8 mouse cellular contexts compared by ENCODE assay signal in genomic region chr17:5190367-5190766, GRCm38 (mm10).
DNase-seq lines count a peak whose midpoint lies in the region; ATAC-seq lines count a peak whose summit lies in the region.

No protein-coding gene starts in this region.

- no peaks in the 10 kb centered on the region for H3K36me3 ChIP-seq in hindbrain, embryonic 16.5 days (ENCODE audit: control insufficient read depth, insufficient read depth, low read length)
- H3K36me3 ChIP-seq in midbrain, embryonic 11.5 days (ENCODE audit: control insufficient read depth, insufficient read depth, low read length), result no peaks in the 10 kb centered on the region

- ATAC-seq in cerebellum, adult (ENCODE audit: insufficient number of reproducible peaks, low FRiP score, low TSS enrichment), result no peak
- no peak for ATAC-seq in hindbrain, embryonic 16.5 days
- no peak for ATAC-seq in midbrain, embryonic 11.5 days (ENCODE audit: low FRiP score)
- ATAC-seq in megakaryocyte progenitor cell, adult 5-6 weeks (replicated peaks; ENCODE audit: poor library complexity), result no peak

- WGBS in hindbrain, embryonic 16.5 days, result 20% methylated on average over 3 of the region's 3 CpGs
- WGBS in midbrain, embryonic 11.5 days, result 18% methylated on average over 3 of the region's 3 CpGs

- DNase-seq in cerebellum, adult 11-12 months, result peak; percentile 55
- peak; percentile 45 to 58 for DNase-seq in spleen, postnatal 36 days (ENCODE audit: low spot score in 2 of 2)
- no peak for DNase-seq in spleen, adult 18-20 months
- DNase-seq in midbrain, embryonic 11.5 days (ENCODE audit: low spot score, missing footprints), result no peak
- no peak for DNase-seq in yolk sac, embryonic 10.5 days (ENCODE audit: low spot score)

- H3K4me3 ChIP-seq in hindbrain, embryonic 16.5 days (ENCODE audit: low read length), result peak overlapping the region; percentile 58
- peak overlapping the region; percentile 39 for H3K4me3 ChIP-seq in midbrain, embryonic 11.5 days (ENCODE audit: low read depth, low read length)

- no peaks in the 10 kb centered on the region for H3K9me3 ChIP-seq in hindbrain, embryonic 16.5 days (ENCODE audit: control insufficient read depth, low read length)
- no peaks in the 10 kb centered on the region for H3K9me3 ChIP-seq in midbrain, embryonic 11.5 days (ENCODE audit: control insufficient read depth, low read length)

- H3K27ac ChIP-seq in hindbrain, embryonic 16.5 days (ENCODE audit: low read depth, low read length), result peak overlapping the region; percentile 93
- H3K27ac ChIP-seq in midbrain, embryonic 11.5 days (ENCODE audit: low read depth, low read length), result peak overlapping the region; percentile 89

- H3K4me1 ChIP-seq in hindbrain, embryonic 16.5 days (ENCODE audit: control insufficient read depth, insufficient read depth, low read depth, low read length), result peaks cover 20% of the 10 kb centered on the region
- peaks cover 3% of the 10 kb centered on the region; the same call in 1 of the 2 replicates for H3K4me1 ChIP-seq in midbrain, embryonic 11.5 days (ENCODE audit: control insufficient read depth, insufficient read depth, low read length)

- no peaks in the 10 kb centered on the region for H3K27me3 ChIP-seq in hindbrain, embryonic 16.5 days (replicated peaks; ENCODE audit: control insufficient read depth, insufficient read depth, low read length)
- no peaks in the 10 kb centered on the region for H3K27me3 ChIP-seq in midbrain, embryonic 11.5 days (ENCODE audit: control insufficient read depth, insufficient read depth, low read length)

- peak overlapping the region; percentile 76; the same call in 1 of the 2 replicates for H3K9ac ChIP-seq in hindbrain, embryonic 16.5 days (ENCODE audit: low read depth, low read length)
- peak overlapping the region; percentile 71 for H3K9ac ChIP-seq in midbrain, embryonic 11.5 days (ENCODE audit: low read length)

- H3K4me2 ChIP-seq in hindbrain, embryonic 16.5 days (ENCODE audit: low read length), result peak overlapping the region; percentile 82
- peak overlapping the region; percentile 71 for H3K4me2 ChIP-seq in midbrain, embryonic 11.5 days

Comparison
In these comparisons a context has a peak if more than half of its experiments do, and no peak if none do; other contexts are left out.
1. DNase-seq: peak in cerebellum, adult 11-12 months (single experiment) and spleen, postnatal 36 days (2 of 2); none in spleen, adult 18-20 months (0 of 2), midbrain, embryonic 11.5 days (single experiment) and yolk sac, embryonic 10.5 days (single experiment).